Comparison of ENCODE assay signal across 18 mouse cellular contexts in genomic region chr8:108068195-108068594, GRCm38 (mm10).
DNase-seq lines count a peak whose midpoint lies in the region; ATAC-seq and TF ChIP-seq lines count a peak whose summit lies in the region.
"Had no signal": no experiment of that assay in that cellular context is flagged by ENCODE, and none has a peak within 500 bp of the region (broad histone marks: within the 10 kb centered on the region; RNA-seq: fewer than 3 reads in every experiment).

No protein-coding gene starts in this region.

- 0 out of 2 replicates have a peak, but pooled peaks cover 4% of the 10 kb centered on the region for H3K4me1 ChIP-seq in forebrain, embryonic 15.5 days
- peaks cover 6% of the 10 kb centered on the region; the same call in 1 of the 2 replicates for H3K4me1 ChIP-seq in forebrain, embryonic 12.5 days
- no peaks in the 10 kb centered on the region for H3K4me1 ChIP-seq in lung, embryonic 14.5 days (ENCODE audit: insufficient read depth)
- peaks cover 25% of the 10 kb centered on the region for H3K4me1 ChIP-seq in embryonic facial prominence, embryonic 12.5 days
- H3K4me1 ChIP-seq in limb, embryonic 12.5 days (replicated peaks) = peaks cover 29% of the 10 kb centered on the region
- H3K4me1 ChIP-seq: heart, embryonic 12.5 days had no signal

- ATAC-seq in forebrain, embryonic 15.5 days (replicated peaks) = no peak
- ATAC-seq in forebrain, embryonic 12.5 days (ENCODE audit: low FRiP score) = no peak
- no peak for ATAC-seq in lung, embryonic 14.5 days (ENCODE audit: insufficient read depth)
- peak; percentile 69; the same call in 1 of the 2 replicates for ATAC-seq in embryonic facial prominence, embryonic 12.5 days (ENCODE audit: insufficient number of reproducible peaks, insufficient read depth, low FRiP score, low TSS enrichment)
- ATAC-seq in limb, embryonic 12.5 days (ENCODE audit: insufficient number of reproducible peaks, insufficient read depth, low FRiP score, low TSS enrichment, low read depth) = no peak
- ATAC-seq: liver, postnatal 0 days had no signal

- DNase-seq in lung, embryonic 14.5 days = peak; percentile 11
- no peak for DNase-seq in lung, postnatal 25 days (ENCODE audit: low spot score)
- no peak for DNase-seq in spleen, postnatal 4 days (ENCODE audit: low spot score in 2 of 2)
- DNase-seq in cerebellum, postnatal 10 days = no peak
- DNase-seq: adrenal gland, adult 8-10 months; cerebellum, adult 2 months; kidney, postnatal 10 days; liver, postnatal 0 days; lung, postnatal 36 days had no signal

- H3K4me2 ChIP-seq in forebrain, embryonic 15.5 days (replicated peaks) = no peak overlapping the region
- no peak overlapping the region for H3K4me2 ChIP-seq in forebrain, embryonic 12.5 days
- no peak overlapping the region for H3K4me2 ChIP-seq in lung, embryonic 14.5 days
- peak overlapping the region; percentile 32 for H3K4me2 ChIP-seq in embryonic facial prominence, embryonic 12.5 days (replicated peaks)
- peak overlapping the region; percentile 26; the same call in 1 of the 2 replicates for H3K4me2 ChIP-seq in limb, embryonic 12.5 days
- H3K4me2 ChIP-seq: heart, embryonic 12.5 days; limb, embryonic 15.5 days; midbrain, embryonic 11.5 days had no signal

- H3K9ac ChIP-seq in forebrain, embryonic 15.5 days (replicated peaks) = no peak overlapping the region
- no peak overlapping the region for H3K9ac ChIP-seq in forebrain, embryonic 12.5 days
- H3K9ac ChIP-seq in lung, embryonic 14.5 days = no peak overlapping the region
- H3K9ac ChIP-seq in embryonic facial prominence, embryonic 12.5 days = no peak overlapping the region
- H3K9ac ChIP-seq in limb, embryonic 12.5 days (replicated peaks) = no peak overlapping the region
- H3K9ac ChIP-seq: heart, embryonic 12.5 days; limb, embryonic 15.5 days; liver, postnatal 0 days had no signal

- no peaks in the 10 kb centered on the region for H3K9me3 ChIP-seq in forebrain, embryonic 15.5 days
- H3K9me3 ChIP-seq in forebrain, embryonic 12.5 days = no peaks in the 10 kb centered on the region
- no peaks in the 10 kb centered on the region for H3K9me3 ChIP-seq in lung, embryonic 14.5 days (ENCODE audit: low read depth, low read length)
- H3K9me3 ChIP-seq in embryonic facial prominence, embryonic 12.5 days = no peaks in the 10 kb centered on the region
- H3K9me3 ChIP-seq in limb, embryonic 12.5 days = no peaks in the 10 kb centered on the region
- H3K9me3 ChIP-seq: heart, embryonic 12.5 days; limb, embryonic 15.5 days had no signal

- 44% methylated on average over 8 of the region's 8 CpGs for WGBS in forebrain, embryonic 15.5 days
- 47% methylated on average over 8 of the region's 8 CpGs for WGBS in forebrain, embryonic 12.5 days
- 27% methylated on average over 8 of the region's 8 CpGs for WGBS in lung, embryonic 14.5 days
- 14% methylated on average over 8 of the region's 8 CpGs for WGBS in embryonic facial prominence, embryonic 12.5 days
- 13% methylated on average over 8 of the region's 8 CpGs for WGBS in limb, embryonic 12.5 days

- no peak overlapping the region for H3K4me3 ChIP-seq in forebrain, embryonic 15.5 days
- no peak overlapping the region for H3K4me3 ChIP-seq in forebrain, embryonic 12.5 days (replicated peaks)
- no peak overlapping the region for H3K4me3 ChIP-seq in lung, embryonic 14.5 days (ENCODE audit: low read depth, low read length)
- H3K4me3 ChIP-seq in embryonic facial prominence, embryonic 12.5 days = no peak overlapping the region
- H3K4me3 ChIP-seq in limb, embryonic 12.5 days (replicated peaks) = no peak overlapping the region
- H3K4me3 ChIP-seq: heart, embryonic 12.5 days; limb, embryonic 15.5 days; myocyte had no signal

- H3K27me3 ChIP-seq in forebrain, embryonic 15.5 days = no peaks in the 10 kb centered on the region
- H3K27me3 ChIP-seq in forebrain, embryonic 12.5 days = no peaks in the 10 kb centered on the region
- H3K27me3 ChIP-seq in lung, embryonic 14.5 days (ENCODE audit: insufficient read depth, low read length) = no peaks in the 10 kb centered on the region
- H3K27me3 ChIP-seq in embryonic facial prominence, embryonic 12.5 days = no peaks in the 10 kb centered on the region
- no peaks in the 10 kb centered on the region for H3K27me3 ChIP-seq in limb, embryonic 12.5 days
- H3K27me3 ChIP-seq: CH12.LX; heart, embryonic 12.5 days had no signal

- H3K27ac ChIP-seq in forebrain, embryonic 15.5 days (replicated peaks) = 0 out of 2 replicates have a peak overlapping the region, but pooled peaks have one; percentile 18
- H3K27ac ChIP-seq in forebrain, embryonic 12.5 days = no peak overlapping the region
- H3K27ac ChIP-seq in lung, embryonic 14.5 days (ENCODE audit: low read depth) = no peak overlapping the region
- 0 out of 2 replicates have a peak overlapping the region, but pooled peaks have one; percentile 18 for H3K27ac ChIP-seq in embryonic facial prominence, embryonic 12.5 days
- H3K27ac ChIP-seq in limb, embryonic 12.5 days = no peak overlapping the region
- H3K27ac ChIP-seq: limb, embryonic 15.5 days had no signal

- no peaks in the 10 kb centered on the region for H3K36me3 ChIP-seq in forebrain, embryonic 15.5 days
- no peaks in the 10 kb centered on the region for H3K36me3 ChIP-seq in forebrain, embryonic 12.5 days (replicated peaks)
- H3K36me3 ChIP-seq in lung, embryonic 14.5 days (ENCODE audit: insufficient read depth) = no peaks in the 10 kb centered on the region
- no peaks in the 10 kb centered on the region for H3K36me3 ChIP-seq in embryonic facial prominence, embryonic 12.5 days
- no peaks in the 10 kb centered on the region for H3K36me3 ChIP-seq in limb, embryonic 12.5 days
- H3K36me3 ChIP-seq: heart, embryonic 12.5 days; limb, embryonic 15.5 days had no signal

- TF ChIP-seq CTCF in lung, embryonic 14.5 days (IDR thresholded peaks at IDR 0.05; ENCODE audit: low read depth) = no peak

Comparison
In these comparisons a context has a peak if more than half of its experiments do, and no peak if none do; other contexts are left out.
1. H3K27ac ChIP-seq: peak in forebrain, embryonic 15.5 days (single experiment) and embryonic facial prominence, embryonic 12.5 days (single experiment); none in forebrain, embryonic 12.5 days (single experiment), lung, embryonic 14.5 days (single experiment) and limb, embryonic 12.5 days (single experiment).
2. H3K4me2 ChIP-seq: peak in embryonic facial prominence, embryonic 12.5 days (single experiment) and limb, embryonic 12.5 days (single experiment); none in forebrain, embryonic 15.5 days (single experiment), forebrain, embryonic 12.5 days (single experiment) and lung, embryonic 14.5 days (single experiment).